In genomic region chr2:60688150-60688549, GRCm38 (mm10) we compare ENCODE assay signal across 23 mouse cellular contexts. TPM values are rescaled to one million over a fixed set of nuclear protein-coding genes. Genes with fewer than 3 reads are reported as not detected.
"Had no signal": no experiment of that assay in that cellular context is flagged by ENCODE, and none has a peak within 500 bp of the region (broad histone marks: within the 10 kb centered on the region; RNA-seq: fewer than 3 reads in every experiment).

No protein-coding gene starts in this region.

- H3K4me3 ChIP-seq: embryonic facial prominence, embryonic 10.5 days; embryonic facial prominence, embryonic 12.5 days; embryonic facial prominence, embryonic 13.5 days; embryonic facial prominence, embryonic 15.5 days; erythroblast, embryonic 14.5 days; forebrain, embryonic 10.5 days; forebrain, embryonic 12.5 days; forebrain, embryonic 13.5 days; forebrain, embryonic 15.5 days; heart, adult 2 months had no signal

- H3K4me1 ChIP-seq: forebrain, embryonic 12.5 days; forebrain, embryonic 15.5 days had no signal

- H3K36me3 ChIP-seq: embryonic facial prominence, embryonic 10.5 days; embryonic facial prominence, embryonic 12.5 days; embryonic facial prominence, embryonic 13.5 days; embryonic facial prominence, embryonic 15.5 days; forebrain, embryonic 10.5 days; forebrain, embryonic 12.5 days; forebrain, embryonic 15.5 days had no signal

- H3K4me2 ChIP-seq: embryonic facial prominence, embryonic 12.5 days; forebrain, embryonic 12.5 days; forebrain, embryonic 13.5 days; forebrain, embryonic 15.5 days had no signal

- DNase-seq: cerebellum, adult 2 months; cerebellum, adult 8-10 months; cerebellum, adult 9-10 months; cerebellum, adult 9-11 months; cerebellum, postnatal 10 days; cerebellum, postnatal 14 days; cerebellum, postnatal 25 days; cerebellum, postnatal 36 days; embryo, embryonic 11 days; forebrain, postnatal 0 days had no signal

- H3K27me3 ChIP-seq: embryonic facial prominence, embryonic 12.5 days; embryonic facial prominence, embryonic 13.5 days; embryonic facial prominence, embryonic 15.5 days; forebrain, embryonic 15.5 days had no signal

- H3K27ac ChIP-seq: embryonic facial prominence, embryonic 12.5 days; embryonic facial prominence, embryonic 13.5 days; forebrain, embryonic 10.5 days; forebrain, embryonic 12.5 days; forebrain, embryonic 13.5 days; forebrain, embryonic 15.5 days had no signal

RNA-seq across cellular contexts. Expression of gene Itgb6, which starts 34.3 kb away (rescaled TPM):
- total RNA-seq: granulocyte monocyte progenitor cell, adult 5-6 weeks had no signal
- polyA plus RNA-seq: cortical plate, adult 2 months; erythroblast, embryonic 14.5 days; forebrain, embryonic 13.5 days; forebrain, embryonic 15.5 days; forebrain, embryonic 16.5 days; forebrain, postnatal 0 days had no signal
